Mouse (Mus musculus) kidney, adult 2 months (tissue): Measurements from ENCODE around the gene Myh6.

Source experiments
- CTCF ChIP-seq: fragments of 200-500 bp; conservative IDR thresholded peaks from 2 replicates; pipeline ENCODE4 v1.5.1; 2011; ENCODE audit warnings: low read depth, mild to moderate bottlenecking, control low read depth, low read length, moderate library complexity, mixed read lengths; ENCODE audit not compliant: insufficient read depth, insufficient read length
- POLR2A ChIP-seq: fragments of 200-500 bp; IDR thresholded peaks from one replicate; pipeline ENCODE4 v1.6.1; 2011; ENCODE audit warnings: low read depth, low read length, control low read depth

DNA sequence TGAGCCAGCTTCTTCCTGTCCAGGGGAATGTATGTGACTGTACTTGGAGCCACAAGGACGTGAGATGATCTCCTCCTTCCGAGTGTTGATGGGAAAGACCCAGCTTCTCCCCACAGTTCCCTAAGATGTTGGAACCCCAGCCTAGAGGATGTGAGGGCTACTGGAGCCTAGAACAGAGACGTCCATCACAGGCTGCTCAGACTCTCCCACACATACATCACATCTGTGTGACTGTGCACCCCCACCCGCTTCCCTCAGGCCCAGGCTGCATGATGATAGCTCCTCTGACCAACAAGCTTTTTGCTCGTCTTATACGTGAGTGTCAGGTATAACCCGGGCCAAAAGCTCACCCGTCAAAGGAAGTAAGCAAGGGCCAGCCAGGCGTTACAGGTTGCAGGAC, 17.9 kb downstream of the Myh6 start:
- no peak for TF ChIP-seq CTCF
- TF ChIP-seq POLR2A = no peak
